Mouse (Mus musculus) liver, adult 2 months (tissue): ENCODE data around the gene Rasa3. TPM values are rescaled to one million over a fixed set of nuclear protein-coding genes. Genes with fewer than 3 reads are reported as not detected.
A peak's percentile ranks its signal among the peaks of the same experiment; 100 is the strongest.

Source experiments
- DNase-seq: peaks from one replicate; pipeline ENCODE4 v3.0.0-alpha.2; 2011; ENCODE audit warnings: low read depth, low spot score; ENCODE audit errors: extremely low read depth
- H3K27ac ChIP-seq: fragments of 200-500 bp; replicated peaks from 2 replicates; pipeline ENCODE4 v1.5.1; 2012; ENCODE audit warnings: low read depth, mild to moderate bottlenecking, control low read depth, inconsistent platforms, low read length; ENCODE audit not compliant: insufficient read depth
- H3K27me3 ChIP-seq: fragments of 200-500 bp; 2 replicates; pipeline ENCODE4 v1.6.1; 2012; ENCODE audit warnings: mild to moderate bottlenecking, moderate library complexity, low read length, inconsistent platforms; ENCODE audit not compliant: control insufficient read depth, insufficient read depth
- H3K36me3 ChIP-seq: fragments of 200-500 bp; 2 replicates; pipeline ENCODE4 v1.6.1; 2012; ENCODE audit warnings: low read length, inconsistent platforms; ENCODE audit not compliant: control insufficient read depth, insufficient read depth
- H3K4me1 ChIP-seq: fragments of 200-500 bp; 2 replicates; pipeline ENCODE4 v1.6.1; 2011; ENCODE audit warnings: low read length; ENCODE audit not compliant: control insufficient read depth, insufficient read depth
- H3K4me3 ChIP-seq: fragments of 200-500 bp; 2 replicates; pipeline ENCODE4 v1.5.1; 2011; ENCODE audit warnings: low read depth, mild to moderate bottlenecking, control low read depth, low read length, moderate library complexity; ENCODE audit not compliant: insufficient read depth
- H3K79me2 ChIP-seq: fragments of 200-500 bp; 2 replicates; pipeline ENCODE4 v1.6.1; 2012; ENCODE audit warnings: inconsistent platforms, mild to moderate bottlenecking, low read length, moderate library complexity; ENCODE audit not compliant: control insufficient read depth, insufficient read depth
- H3K9ac ChIP-seq: fragments of 200-500 bp; 2 replicates; pipeline ENCODE4 v1.6.1; 2012; ENCODE audit warnings: low read depth, mild to moderate bottlenecking, control low read depth, inconsistent platforms, low read length
- CTCF ChIP-seq: fragments of 200-500 bp; IDR thresholded peaks from 2 replicates; pipeline ENCODE4 v1.5.1; 2011; ENCODE audit warnings: low read depth, low read length, control low read depth
- POLR2A ChIP-seq: fragments of 200-500 bp; IDR thresholded peaks from 2 replicates; pipeline ENCODE4 v1.6.1; 2011; ENCODE audit warnings: low read length, control low read depth; ENCODE audit not compliant: insufficient read depth; ENCODE audit errors: extremely low read depth
- WGBS: fragments of 180-500 bp; shearing (Covaris S2); methylation state at CpG from one replicate; pipeline ENCODE4 v1.1.7; 2018; 5-methylcytosine and 5-hydroxymethylcytosine counted together
- polyA plus RNA-seq: library from polyadenylated mRNA; depleted of rRNA; stranded (reverse); fragments of >200 nt; gene quantifications from 2 replicates; pipeline ENCODE4 v1.2.3, GENCODE M21; 2012
- total RNA-seq: library from RNA; depleted of rRNA; stranded (reverse); fragments of >200 nt; gene quantifications from 2 replicates; pipeline ENCODE4 v1.2.3, GENCODE M21; 2014

Rasa3 gene
- total and polyA plus RNA-seq, 2 experiments: 6.6 to 10.3 TPM

GRCm38 (mm10) chr8:13548831-13549230 lies 128.6 kb downstream of the Rasa3 start:
- no peak overlapping the region for H3K9ac ChIP-seq
- no peak for DNase-seq
- no peak overlapping the region for H3K27ac ChIP-seq

GRCm38 (mm10) chr8:13548235-13548634 lies 129.2 kb downstream of the Rasa3 start:
- peak; percentile 8 for DNase-seq
- Histone ChIP-seq H3K4me3 (no peak overlapping the region), H3K27ac (no peak overlapping the region), H3K9ac (no peak overlapping the region), H3K4me1 (no peaks in the 10 kb centered on the region), H3K36me3 (no peaks in the 10 kb centered on the region), H3K79me2 (no peaks in the 10 kb centered on the region), H3K27me3 (no peaks in the 10 kb centered on the region)
- WGBS: 44% methylated on average over 4 of the region's 4 CpGs
- peak; percentile 68 for TF ChIP-seq CTCF
- no peak for TF ChIP-seq POLR2A

More at GRCm38 (mm10) chr8:13548831-13549230, 128.6 kb downstream of the Rasa3 start:
- H3K79me2 ChIP-seq: no peaks in the 10 kb centered on the region
- no peaks in the 10 kb centered on the region for H3K4me1 ChIP-seq
- no peaks in the 10 kb centered on the region for H3K27me3 ChIP-seq
- no peak for TF ChIP-seq CTCF
- no peak for TF ChIP-seq POLR2A
- H3K36me3 ChIP-seq: no peaks in the 10 kb centered on the region
- H3K4me3 ChIP-seq: no peak overlapping the region
- WGBS: 41% methylated on average over 9 of the region's 9 CpGs

GRCm38 (mm10) chr8:13546421-13546820 lies 131.0 kb downstream of the Rasa3 start:
- 84% methylated on average over 4 of the region's 4 CpGs for WGBS
- no peaks in the 10 kb centered on the region for H3K27me3 ChIP-seq
- H3K4me1 ChIP-seq: no peaks in the 10 kb centered on the region
- H3K79me2 ChIP-seq: no peaks in the 10 kb centered on the region
- DNase-seq: no peak
- H3K9ac ChIP-seq: no peak overlapping the region
- H3K4me3 ChIP-seq: no peak overlapping the region
- TF ChIP-seq CTCF (no peak), POLR2A (no peak)
- no peak overlapping the region for H3K27ac ChIP-seq
- H3K36me3 ChIP-seq: no peaks in the 10 kb centered on the region

GRCm38 (mm10) chr8:13541526-13541925 lies 135.9 kb downstream of the Rasa3 start:
- H3K9ac ChIP-seq: no peak overlapping the region
- no peak for DNase-seq
- no peaks in the 10 kb centered on the region for H3K27me3 ChIP-seq
- no peak overlapping the region for H3K4me3 ChIP-seq
- 73% methylated on average over 5 of the region's 5 CpGs for WGBS
- H3K4me1 ChIP-seq: no peaks in the 10 kb centered on the region
- H3K36me3 ChIP-seq: no peaks in the 10 kb centered on the region
- TF ChIP-seq POLR2A: no peak
- no peak for TF ChIP-seq CTCF
- no peak overlapping the region for H3K27ac ChIP-seq
- H3K79me2 ChIP-seq: no peaks in the 10 kb centered on the region

- Histone ChIP-seq H3K27ac (no peak overlapping the region), H3K4me1 (no peaks in the 10 kb centered on the region), H3K36me3 (no peaks in the 10 kb centered on the region), H3K9ac (no peak overlapping the region), H3K27me3 (no peaks in the 10 kb centered on the region), H3K79me2 (no peaks in the 10 kb centered on the region), H3K4me3 (no peak overlapping the region)
- no peak for TF ChIP-seq CTCF
- no peak for TF ChIP-seq POLR2A
- 91% methylated on average over 5 of the region's 5 CpGs for WGBS
- DNase-seq: no peak
Measured at GRCm38 (mm10) chr8:13540122-13540521, 137.3 kb downstream of the Rasa3 start.

- Histone ChIP-seq H3K4me1 (no peaks in the 10 kb centered on the region), H3K27ac (no peak overlapping the region), H3K9ac (no peak overlapping the region), H3K79me2 (no peaks in the 10 kb centered on the region), H3K27me3 (no peaks in the 10 kb centered on the region), H3K36me3 (no peaks in the 10 kb centered on the region), H3K4me3 (no peak overlapping the region)
- peak; percentile 58 for DNase-seq
- no peak for TF ChIP-seq POLR2A
- no peak for TF ChIP-seq CTCF
- 68% methylated on average over 6 of the region's 6 CpGs for WGBS
Measured at GRCm38 (mm10) chr8:13538821-13539220, 138.6 kb downstream of the Rasa3 start.
